ENCODE assay signal across 9 mouse cellular contexts in genomic region chr7:105477841-105478240, GRCm38 (mm10). TPM values are rescaled to one million over a fixed set of nuclear protein-coding genes. Genes with fewer than 3 reads are reported as not detected.
DNase-seq lines count a peak whose midpoint lies in the region; ATAC-seq lines count a peak whose summit lies in the region.
"Had no signal": no experiment of that assay in that cellular context is flagged by ENCODE, and none has a peak within 500 bp of the region (broad histone marks: within the 10 kb centered on the region; RNA-seq: fewer than 3 reads in every experiment).

No protein-coding gene starts in this region.

- no peak overlapping the region for H3K9ac ChIP-seq in midbrain, embryonic 11.5 days (ENCODE audit: low read length)
- H3K9ac ChIP-seq in midbrain, embryonic 13.5 days (replicated peaks): no peak overlapping the region
- H3K9ac ChIP-seq: embryonic facial prominence, embryonic 15.5 days had no signal

- no peak overlapping the region for H3K27ac ChIP-seq in midbrain, embryonic 11.5 days (ENCODE audit: low read depth, low read length)
- no peak overlapping the region for H3K27ac ChIP-seq in midbrain, embryonic 13.5 days
- peak overlapping the region; percentile 53; the same call in 1 of the 2 replicates for H3K27ac ChIP-seq in heart, embryonic 10.5 days
- H3K27ac ChIP-seq: embryonic facial prominence, embryonic 15.5 days had no signal

- no peak overlapping the region for H3K4me2 ChIP-seq in midbrain, embryonic 11.5 days
- H3K4me2 ChIP-seq in midbrain, embryonic 13.5 days (replicated peaks): no peak overlapping the region
- H3K4me2 ChIP-seq: embryonic facial prominence, embryonic 15.5 days had no signal

- ATAC-seq in midbrain, embryonic 11.5 days (ENCODE audit: low FRiP score): peak; percentile 10; the same call in 1 of the 2 replicates
- ATAC-seq in midbrain, embryonic 13.5 days: no peak

- peak; percentile 86 for DNase-seq in midbrain, embryonic 11.5 days (ENCODE audit: low spot score, missing footprints)
- peak; percentile 77 for DNase-seq in NIH3T3 (ENCODE audit: low read depth)
- peak; percentile 25 to 41 for DNase-seq in cerebellum, postnatal 36 days
- DNase-seq in heart, embryonic 10.5 days (ENCODE audit: low spot score): peak; percentile 86
- DNase-seq in kidney, postnatal 4 days: peak; percentile 50 to 62
- DNase-seq in lung, postnatal 25 days (ENCODE audit: low spot score): peak; percentile 67
- DNase-seq in spleen, adult 12 weeks (ENCODE audit: low spot score): no peak

- WGBS in midbrain, embryonic 11.5 days: 54% methylated on average over 3 of the region's 3 CpGs
- 63% methylated on average over 3 of the region's 3 CpGs for WGBS in midbrain, embryonic 13.5 days
- WGBS in heart, embryonic 10.5 days: 64% methylated on average over 3 of the region's 3 CpGs

- no peaks in the 10 kb centered on the region for H3K36me3 ChIP-seq in midbrain, embryonic 11.5 days (ENCODE audit: control insufficient read depth, insufficient read depth, low read length)
- no peaks in the 10 kb centered on the region for H3K36me3 ChIP-seq in midbrain, embryonic 13.5 days
- H3K36me3 ChIP-seq in heart, embryonic 10.5 days: no peaks in the 10 kb centered on the region
- H3K36me3 ChIP-seq: embryonic facial prominence, embryonic 15.5 days had no signal

- no peak overlapping the region for H3K4me3 ChIP-seq in midbrain, embryonic 11.5 days (ENCODE audit: low read depth, low read length)
- H3K4me3 ChIP-seq in midbrain, embryonic 13.5 days (replicated peaks): no peak overlapping the region
- H3K4me3 ChIP-seq in heart, embryonic 10.5 days: no peak overlapping the region
- H3K4me3 ChIP-seq: embryonic facial prominence, embryonic 15.5 days had no signal

- H3K4me1 ChIP-seq in midbrain, embryonic 11.5 days (ENCODE audit: control insufficient read depth, insufficient read depth, low read length): peaks cover 9% of the 10 kb centered on the region
- peaks cover 15% of the 10 kb centered on the region for H3K4me1 ChIP-seq in midbrain, embryonic 13.5 days (replicated peaks)
- H3K4me1 ChIP-seq in heart, embryonic 10.5 days: peaks cover 37% of the 10 kb centered on the region

- no peaks in the 10 kb centered on the region for H3K9me3 ChIP-seq in midbrain, embryonic 11.5 days (ENCODE audit: control insufficient read depth, low read length)
- H3K9me3 ChIP-seq in midbrain, embryonic 13.5 days: no peaks in the 10 kb centered on the region
- no peaks in the 10 kb centered on the region for H3K9me3 ChIP-seq in heart, embryonic 10.5 days
- H3K9me3 ChIP-seq: embryonic facial prominence, embryonic 15.5 days had no signal

- peaks cover 9% of the 10 kb centered on the region; the same call in 1 of the 2 replicates for H3K27me3 ChIP-seq in midbrain, embryonic 11.5 days (ENCODE audit: control insufficient read depth, insufficient read depth, low read length)
- peaks cover 9% of the 10 kb centered on the region; the same call in 1 of the 2 replicates for H3K27me3 ChIP-seq in midbrain, embryonic 13.5 days
- H3K27me3 ChIP-seq in heart, embryonic 10.5 days (ENCODE audit: insufficient read depth, poor library complexity, severe bottlenecking): no peaks in the 10 kb centered on the region; the same call in 1 of the 2 replicates
- H3K27me3 ChIP-seq: embryonic facial prominence, embryonic 15.5 days had no signal

RNA-seq across cellular contexts. Expression of gene Cavin3, which starts 4.3 kb away (rescaled TPM):
- polyA plus RNA-seq in midbrain, embryonic 11.5 days (2014; fragmentation: Nextera tagmentation; extraction: Ambion mirVana): 24.2 and 24.9 TPM in 2 replicates
- 18.3 and 22.1 TPM in 2 replicates for polyA plus RNA-seq in midbrain, embryonic 13.5 days (2015; fragmentation: Nextera tagmentation; extraction: Ambion mirVana)
- polyA plus RNA-seq in heart, embryonic 10.5 days (2016; fragmentation: Nextera tagmentation; extraction: Ambion mirVana): 67.0 and 74.0 TPM in 2 replicates

RNA-seq across cellular contexts. Expression of gene Cckbr, which starts 52.3 kb away (rescaled TPM):
- polyA plus RNA-seq in midbrain, embryonic 11.5 days (2014; fragmentation: Nextera tagmentation; extraction: Ambion mirVana): 0.14 and 0.28 TPM in 2 replicates
- 0.62 and 0.87 TPM in 2 replicates for polyA plus RNA-seq in midbrain, embryonic 13.5 days (2015; fragmentation: Nextera tagmentation; extraction: Ambion mirVana)
- polyA plus RNA-seq in heart, embryonic 10.5 days (2016; fragmentation: Nextera tagmentation; extraction: Ambion mirVana): 0.09 and 0.31 TPM in 2 replicates
